Mouse (Mus musculus) gastrocnemius, postnatal 25 days (tissue): ENCODE data around the gene Atp6v1g1. TPM values are rescaled to one million over a fixed set of nuclear protein-coding genes. Genes with fewer than 3 reads are reported as not detected.
A peak's percentile ranks its signal among the peaks of the same experiment; 100 is the strongest.

Experiments
- DNase-seq: peaks from one replicate; pipeline ENCODE4 v3.0.0; 2022
- long read RNA-seq, 2 experiments: library from polyadenylated mRNA; stranded (forward); transcript quantifications; one replicate each; pipeline ENCODE4 v2.0.0; 2021
- total RNA-seq, 2 experiments: library from RNA; stranded (reverse); gene quantifications; 1 replicate in 1 of 2; 2 replicates in 1 of 2; pipeline ENCODE4 v1.2.3; 2021

Gene Atp6v1g1
- total RNA-seq, result 100 to 1,000 TPM; 203 to 223 TPM
- long read RNA-seq, experiment 1, transcript Atp6v1g1-201 (3 exons, 1,135 nt), result major isoform, 749 of 780 reads
- long read RNA-seq, experiment 1, partial matches to known transcripts, result 16 of 780 reads
- long read RNA-seq, experiment 1, other reads (novel, unspliced or antisense), result 15 of 780 reads
- long read RNA-seq, experiment 2, transcript Atp6v1g1-201 (3 exons, 1,135 nt), result major isoform, 723 of 748 reads
- long read RNA-seq, experiment 2, partial matches to known transcripts, result 11 of 748 reads
- long read RNA-seq, experiment 2, other reads (novel, unspliced or antisense), result 14 of 748 reads

- DNase-seq, result peak; percentile 96
Observed at GRCm38 (mm10) chr4:63544494-63545230, at the start of gene Atp6v1g1. Gene Atp6v1g1, plus strand, starts transcription at chr4:63544772.

DNA sequence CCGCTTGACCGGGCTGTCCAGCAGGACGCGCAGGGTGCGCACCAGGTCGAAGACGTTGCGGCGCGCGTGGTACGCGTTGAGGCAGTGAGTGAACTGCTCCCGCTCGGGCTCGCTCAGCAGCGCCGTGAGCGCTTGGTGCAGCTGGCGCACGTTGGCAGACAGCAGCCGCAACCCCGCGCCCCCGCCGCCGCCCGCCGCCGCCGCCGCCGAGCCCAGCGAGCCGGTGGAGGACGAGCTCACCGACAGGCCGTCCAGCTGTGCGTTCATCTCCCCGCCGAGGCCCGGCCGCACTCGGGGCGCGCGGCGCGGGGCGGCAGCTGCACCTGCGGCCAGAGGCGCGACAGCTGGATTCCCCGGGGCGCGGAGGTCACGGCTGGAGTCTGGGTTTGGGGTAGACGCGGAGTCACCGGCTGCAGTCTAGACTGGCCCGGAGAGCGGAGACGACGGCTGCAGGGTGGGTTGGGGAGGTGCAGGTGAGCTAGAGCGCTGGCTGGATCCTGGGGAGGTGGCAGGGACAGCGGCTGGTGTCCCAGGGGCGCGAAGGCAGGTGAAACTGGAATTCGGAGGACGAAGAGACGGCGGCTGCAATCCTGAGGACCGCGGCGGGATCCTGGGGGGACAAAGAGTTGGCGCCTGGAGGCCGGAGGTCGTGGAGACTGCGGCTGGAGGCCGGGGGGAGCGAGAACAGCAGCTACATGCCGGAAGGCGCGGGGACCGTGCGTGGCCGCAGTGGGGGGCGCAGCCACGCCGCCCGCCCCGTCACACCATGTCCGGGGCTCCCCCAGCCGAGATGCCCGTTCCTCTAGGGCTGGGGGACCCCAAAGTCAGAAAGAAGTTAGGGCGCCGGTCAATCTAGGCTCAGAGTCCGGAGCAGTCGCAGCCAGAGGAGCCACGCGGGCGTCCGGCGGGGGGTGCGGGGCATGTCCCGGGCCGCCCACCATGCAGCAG lies 49.3 kb upstream of the Atp6v1g1 start:
- DNase-seq, result peak; percentile 46

DNA sequence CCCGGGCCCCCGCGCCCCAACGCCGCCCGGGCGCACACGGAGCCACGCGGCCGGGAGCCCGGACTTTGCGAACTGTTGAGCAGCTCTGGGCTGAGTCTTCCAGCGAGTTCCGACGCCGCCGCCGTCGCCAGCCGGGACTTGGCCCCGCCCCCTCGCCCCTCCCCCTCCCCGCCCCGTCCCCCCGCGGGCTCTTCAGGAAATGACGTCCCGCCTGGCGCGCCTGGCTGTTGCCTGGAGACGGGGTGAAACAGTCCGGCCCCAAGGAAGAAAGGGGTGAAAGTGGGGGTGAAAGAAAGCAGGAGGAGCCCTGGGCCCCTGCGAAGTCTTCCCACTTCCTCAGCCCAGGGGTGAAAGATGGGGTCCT lies 48.7 kb upstream of the Atp6v1g1 start, which contains the start of gene Whrn:
Whrn (minus strand) TSS at position 77 of the 364 bp plus-strand sequence.
- DNase-seq, result peak; percentile 74

- no peak for DNase-seq
Observed at GRCm38 (mm10) chr4:63496312-63496711, 48.3 kb upstream of the Atp6v1g1 start.

DNA sequence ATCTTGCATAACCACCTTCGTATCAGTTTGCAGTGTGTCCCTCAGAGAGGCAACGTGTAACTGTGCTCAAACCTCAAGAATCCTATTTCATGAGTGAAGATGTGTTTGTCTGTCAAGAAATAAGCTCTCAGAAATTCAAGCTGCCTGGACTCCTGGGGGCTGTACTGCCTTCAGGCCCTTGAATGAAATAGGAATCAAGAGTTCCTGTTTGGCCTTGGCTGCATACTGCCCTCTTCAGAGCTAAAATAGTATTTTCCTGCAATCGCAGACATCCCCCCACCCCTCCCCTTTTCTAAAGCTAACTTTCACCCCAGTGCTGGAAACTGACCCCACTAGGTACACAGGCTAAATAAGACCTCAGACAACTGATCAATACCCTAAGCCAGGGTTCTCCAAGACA lies 46.2 kb upstream of the Atp6v1g1 start:
- no peak for DNase-seq

DNA sequence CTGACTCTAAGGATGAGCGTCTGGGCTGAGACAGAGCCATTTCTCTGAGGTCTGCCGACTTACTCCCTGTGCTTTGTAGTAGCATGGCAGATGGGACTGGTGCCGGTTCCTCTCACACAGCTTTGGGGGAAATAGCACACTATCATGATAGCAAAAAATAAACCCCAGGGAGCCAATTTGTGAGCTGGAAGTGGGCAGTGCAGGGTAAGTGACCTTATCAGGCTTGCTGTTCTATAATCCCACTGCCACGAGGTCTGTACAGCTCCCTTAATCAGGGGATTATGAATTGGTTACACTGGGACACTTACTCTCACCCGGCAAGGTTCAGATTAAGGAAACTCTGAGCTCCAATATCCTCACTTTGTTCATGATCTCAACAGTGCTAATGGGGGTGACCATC lies 43.5 kb upstream of the Atp6v1g1 start:
- no peak for DNase-seq

- no peak for DNase-seq
Observed at GRCm38 (mm10) chr4:63503949-63504348, 40.6 kb upstream of the Atp6v1g1 start.

- no peak for DNase-seq
Observed at GRCm38 (mm10) chr4:63507478-63507877, 37.1 kb upstream of the Atp6v1g1 start.

GRCm38 (mm10) chr4:63508232-63508631 lies 36.3 kb upstream of the Atp6v1g1 start:
- peak; percentile 60 for DNase-seq

DNA sequence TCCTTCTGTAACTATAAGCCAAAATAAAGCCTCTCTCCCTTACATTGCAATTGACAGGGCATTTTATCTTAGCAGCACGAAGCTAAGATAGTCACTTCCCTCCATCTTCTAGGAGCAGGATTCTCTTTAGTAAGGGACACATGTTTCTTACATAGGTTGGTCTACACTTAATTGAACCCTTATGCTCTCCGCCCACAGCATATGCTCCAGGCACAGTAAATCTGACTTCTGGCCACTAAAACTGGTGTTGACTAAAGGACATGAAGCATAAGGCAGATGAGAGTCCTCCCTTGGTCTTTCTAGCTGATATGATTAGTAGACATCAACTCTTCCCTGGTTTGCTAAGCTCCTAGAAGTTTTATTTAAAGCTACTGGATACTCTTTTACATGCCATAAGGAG lies 31.7 kb upstream of the Atp6v1g1 start:
- DNase-seq, result no peak

- DNase-seq, result no peak
Observed at GRCm38 (mm10) chr4:63514454-63514984, 30.1 kb upstream of the Atp6v1g1 start.

- DNase-seq, result no peak
Observed at GRCm38 (mm10) chr4:63515021-63515420, 29.6 kb upstream of the Atp6v1g1 start.

- no peak for DNase-seq
Observed at GRCm38 (mm10) chr4:63521813-63522419, 22.7 kb upstream of the Atp6v1g1 start.

GRCm38 (mm10) chr4:63525514-63525913 lies 19.1 kb upstream of the Atp6v1g1 start:
- DNase-seq, result no peak

GRCm38 (mm10) chr4:63528946-63529345 lies 15.6 kb upstream of the Atp6v1g1 start:
- no peak for DNase-seq

GRCm38 (mm10) chr4:63530409-63530808 lies 14.2 kb upstream of the Atp6v1g1 start:
- no peak for DNase-seq

DNA sequence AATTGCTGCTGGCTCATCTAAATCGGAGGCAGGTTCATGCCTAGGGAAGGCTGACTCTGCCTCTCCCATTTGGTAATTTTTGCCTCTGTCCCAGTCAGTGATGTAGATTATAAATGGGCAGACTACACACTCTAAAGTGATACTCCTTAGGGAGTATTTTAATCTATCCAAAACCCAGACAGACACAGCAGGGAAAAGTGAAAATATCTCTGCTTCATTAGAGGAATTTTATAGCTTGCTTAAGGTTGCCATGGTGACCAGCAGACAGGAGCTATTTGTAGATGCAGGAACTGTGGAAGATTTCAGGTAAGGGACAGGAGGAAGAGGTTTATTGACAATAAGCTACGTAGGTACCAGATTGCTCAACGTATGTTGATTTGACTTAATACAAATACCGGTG lies 7.0 kb upstream of the Atp6v1g1 start:
- no peak for DNase-seq

DNA sequence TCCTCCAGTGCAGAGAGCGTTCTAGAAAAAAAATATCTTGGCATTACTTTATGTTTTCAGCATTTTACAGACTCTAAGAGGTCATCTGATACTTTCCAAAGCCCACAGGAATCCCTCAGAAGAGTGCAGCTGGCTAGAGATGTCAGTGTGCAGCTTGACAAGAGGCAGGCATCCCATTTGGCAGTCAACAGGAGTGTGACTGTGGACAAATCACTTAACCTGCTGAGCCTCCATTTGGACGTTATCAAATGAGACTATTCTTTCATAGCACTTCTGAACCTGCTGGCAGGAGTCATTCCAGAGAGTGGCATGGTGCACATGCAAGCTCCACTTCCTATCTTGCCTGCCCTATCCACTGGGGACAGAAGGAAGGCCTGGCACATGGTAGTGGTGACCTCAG lies 2.4 kb upstream of the Atp6v1g1 start:
- peak; percentile 42 for DNase-seq

DNA sequence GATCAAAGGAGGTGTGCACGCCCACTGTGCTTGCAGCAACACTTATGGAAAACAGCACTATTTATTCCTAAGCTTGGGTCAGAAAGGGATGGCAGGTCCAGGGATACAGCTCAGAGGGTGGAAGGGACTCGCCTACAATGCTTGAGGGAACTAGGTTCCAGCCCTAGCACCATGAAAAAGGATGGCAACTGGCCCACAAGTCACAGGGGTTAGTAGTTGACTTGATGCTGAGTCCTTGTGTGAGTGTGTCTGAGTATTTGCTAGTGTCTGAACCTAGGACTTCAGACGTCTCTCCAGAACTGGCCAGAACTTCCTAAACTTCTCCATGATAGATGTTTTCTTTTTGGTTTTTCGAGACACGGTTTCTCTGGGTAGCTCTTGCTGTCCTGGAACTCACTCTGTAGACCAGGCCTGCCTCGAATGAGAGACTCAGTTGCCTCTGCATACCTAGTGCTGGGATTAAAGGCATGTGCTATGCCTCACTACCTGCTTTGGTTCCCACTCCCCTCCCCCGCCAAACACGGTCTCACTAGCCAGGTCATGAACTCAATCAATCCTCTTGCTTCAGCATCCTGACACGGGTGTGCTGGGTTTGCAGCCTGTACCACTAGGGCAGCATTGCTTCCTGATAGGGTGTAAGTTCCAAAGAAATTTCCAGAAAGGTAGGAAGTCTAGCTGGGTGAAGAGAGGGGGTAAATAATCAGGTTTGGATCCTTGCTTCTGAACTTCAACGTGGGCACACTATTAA lies 652 bp upstream of the Atp6v1g1 start:
- no peak for DNase-seq

DNA sequence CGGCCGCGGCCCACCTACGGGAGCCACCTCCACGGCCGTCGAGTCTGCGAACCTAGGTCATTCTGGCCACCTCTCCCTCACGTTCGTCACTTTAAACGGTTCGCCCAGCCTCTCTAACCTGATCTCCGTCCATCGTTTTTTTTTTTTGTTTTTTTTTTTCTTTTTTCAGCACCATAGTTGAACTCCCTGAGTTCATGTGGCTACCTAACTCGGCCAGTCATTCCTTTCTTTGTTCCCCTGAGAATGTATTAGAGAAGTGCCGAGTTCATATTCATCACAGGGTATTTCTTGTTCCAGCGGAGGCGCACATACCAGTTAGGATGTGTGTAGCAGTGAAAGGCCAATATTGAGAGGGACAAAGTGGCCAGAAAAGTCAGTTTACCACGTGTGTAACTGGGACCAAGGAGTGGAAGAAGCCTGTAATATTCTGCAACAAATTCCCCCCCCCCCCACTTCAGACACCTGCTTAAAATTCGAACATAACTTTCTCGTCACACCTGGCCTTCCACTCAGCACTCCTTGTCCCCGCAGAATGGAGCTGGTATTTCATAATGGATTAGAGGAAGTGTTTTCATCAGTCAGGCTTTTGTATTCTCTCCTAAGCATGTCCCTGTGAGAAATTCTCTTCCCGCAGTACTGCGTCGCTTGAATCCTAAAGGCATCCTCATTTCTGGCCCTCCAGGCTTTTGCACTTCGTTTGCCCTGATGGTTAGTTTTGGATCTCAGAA lies 823 bp downstream of the Atp6v1g1 start:
- DNase-seq, result no peak
